Mouse (Mus musculus): ENCODE data around the gene Kcnf1.

The Kcnf1 gene

GRCm38 (mm10) chr12:17176757-17177092, at the start of gene Kcnf1:
Gene Kcnf1, minus strand, starts transcription at chr12:17176888.
- peak; percentile 11 for DNase-seq (ENCODE audit: low read depth, low spot score)

- DNase-seq (ENCODE audit: low read depth, low spot score), result peak; percentile 89
Observed at GRCm38 (mm10) chr12:17225012-17225411, 48.3 kb upstream of the Kcnf1 start.

- no peak for DNase-seq (ENCODE audit: low read depth, low spot score)
Observed at GRCm38 (mm10) chr12:17223050-17223449, 46.4 kb upstream of the Kcnf1 start.

GRCm38 (mm10) chr12:17221891-17222428, 45.3 kb upstream of the Kcnf1 start:
- no peak for DNase-seq (ENCODE audit: low read depth, low spot score)

- DNase-seq (ENCODE audit: low read depth, low spot score), result peak; percentile 62
Observed at GRCm38 (mm10) chr12:17220631-17221030, 43.9 kb upstream of the Kcnf1 start.

GRCm38 (mm10) chr12:17219107-17219506, 42.4 kb upstream of the Kcnf1 start:
- DNase-seq (ENCODE audit: low read depth, low spot score), result no peak

- DNase-seq (ENCODE audit: low read depth, low spot score), result no peak
Observed at GRCm38 (mm10) chr12:17218390-17218789, 41.7 kb upstream of the Kcnf1 start.

GRCm38 (mm10) chr12:17215751-17216150, 39.1 kb upstream of the Kcnf1 start:
- DNase-seq (ENCODE audit: low read depth, low spot score), result no peak

GRCm38 (mm10) chr12:17202492-17203322, 26.0 kb upstream of the Kcnf1 start:
- DNase-seq (ENCODE audit: low read depth, low spot score), result no peak

- DNase-seq (ENCODE audit: low read depth, low spot score), result no peak
Observed at GRCm38 (mm10) chr12:17198621-17199020, 21.9 kb upstream of the Kcnf1 start.

- DNase-seq (ENCODE audit: low read depth, low spot score), result no peak
Observed at GRCm38 (mm10) chr12:17194140-17194539, 17.5 kb upstream of the Kcnf1 start.

- no peak for DNase-seq (ENCODE audit: low read depth, low spot score)
Observed at GRCm38 (mm10) chr12:17193311-17193710, 16.6 kb upstream of the Kcnf1 start.

GRCm38 (mm10) chr12:17192887-17193286, 16.2 kb upstream of the Kcnf1 start:
- DNase-seq (ENCODE audit: low read depth, low spot score), result no peak

- DNase-seq (ENCODE audit: low read depth, low spot score), result no peak
Observed at GRCm38 (mm10) chr12:17184303-17184775, 7.7 kb upstream of the Kcnf1 start.

GRCm38 (mm10) chr12:17183788-17184187, 7.1 kb upstream of the Kcnf1 start:
- no peak for DNase-seq (ENCODE audit: low read depth, low spot score)

- DNase-seq (ENCODE audit: low read depth, low spot score), result no peak
Observed at GRCm38 (mm10) chr12:17176041-17176756, 489 bp downstream of the Kcnf1 start.

GRCm38 (mm10) chr12:17175531-17175951, 1.1 kb downstream of the Kcnf1 start:
- peak; percentile 9 for DNase-seq (ENCODE audit: low read depth, low spot score)

GRCm38 (mm10) chr12:17175124-17175523, 1.6 kb downstream of the Kcnf1 start:
- DNase-seq (ENCODE audit: low read depth, low spot score), result no peak

GRCm38 (mm10) chr12:17174134-17174893, 2.4 kb downstream of the Kcnf1 start:
- peak; percentile 54 for DNase-seq (ENCODE audit: low read depth, low spot score)

GRCm38 (mm10) chr12:17170406-17170805, 6.3 kb downstream of the Kcnf1 start:
- DNase-seq (ENCODE audit: low read depth, low spot score), result no peak

GRCm38 (mm10) chr12:17166116-17166515, 10.6 kb downstream of the Kcnf1 start:
- no peak for DNase-seq (ENCODE audit: low read depth, low spot score)

GRCm38 (mm10) chr12:17163996-17164395, 12.7 kb downstream of the Kcnf1 start:
- DNase-seq (ENCODE audit: low read depth, low spot score), result no peak

All from skeletal muscle tissue, adult 2 months (tissue).